Mouse (Mus musculus) bone marrow macrophage, adult 2 months (primary cell): Measurements from ENCODE around the gene Rere. TPM values are rescaled to one million over a fixed set of nuclear protein-coding genes. Genes with fewer than 3 reads are reported as not detected.

ENCODE experiments used
- H3K27ac ChIP-seq: 2 replicates; pipeline ENCODE4 v1.5.1; 2012; ENCODE audit warnings: low read depth, low read length; ENCODE audit not compliant: insufficient read depth
- H3K4me1 ChIP-seq: 2 replicates; pipeline ENCODE4 v1.6.1; 2012; ENCODE audit warnings: low read length; ENCODE audit not compliant: control insufficient read depth, insufficient read depth
- H3K4me3 ChIP-seq: 2 replicates; pipeline ENCODE4 v1.5.1; 2012; ENCODE audit warnings: mild to moderate bottlenecking, low read length, moderate library complexity; ENCODE audit not compliant: insufficient read depth
- CTCF ChIP-seq: IDR thresholded peaks from 2 replicates; pipeline ENCODE4 v1.5.1; 2012; ENCODE audit warnings: low read depth, mild to moderate bottlenecking, low read length, moderate library complexity
- POLR2A ChIP-seq: IDR thresholded peaks from 2 replicates; pipeline ENCODE4 v1.6.1; 2012; ENCODE audit warnings: mild to moderate bottlenecking, low read depth, low read length, borderline replicate concordance
- polyA plus RNA-seq: library from polyadenylated mRNA; stranded (reverse); fragments of >200 nt; gene quantifications from 2 replicates; pipeline ENCODE4 v1.2.4, GENCODE M21; 2012; ENCODE audit not compliant: missing spikeins, insufficient read depth, insufficient read length

Gene Rere
- polyA plus RNA-seq, 1 experiment: 90.2 TPM

DNA sequence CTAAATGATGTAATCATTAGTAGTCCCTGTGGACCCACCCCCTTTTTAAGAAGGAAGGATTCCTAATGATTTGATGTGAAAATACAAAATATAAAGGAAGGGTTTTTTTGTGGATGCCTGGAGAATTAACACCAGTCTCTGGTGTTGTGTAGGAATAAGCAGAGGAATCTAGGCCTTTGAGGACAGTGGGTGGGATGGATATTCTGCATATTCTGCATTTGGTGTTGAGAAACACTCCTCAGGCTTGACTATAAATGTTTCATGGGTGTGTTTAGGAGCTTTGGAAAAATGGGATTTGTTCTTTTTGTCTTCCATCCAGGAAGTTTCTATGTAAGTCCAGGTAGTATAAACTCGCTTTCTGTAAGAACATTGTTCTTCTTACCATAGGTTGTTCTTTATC, 55.8 kb downstream of the Rere start:
- TF ChIP-seq CTCF: no peak
- Histone ChIP-seq H3K27ac (no peak overlapping the region), H3K4me1 (peaks cover 22% of the 10 kb centered on the region), H3K4me3 (no peak overlapping the region)

DNA sequence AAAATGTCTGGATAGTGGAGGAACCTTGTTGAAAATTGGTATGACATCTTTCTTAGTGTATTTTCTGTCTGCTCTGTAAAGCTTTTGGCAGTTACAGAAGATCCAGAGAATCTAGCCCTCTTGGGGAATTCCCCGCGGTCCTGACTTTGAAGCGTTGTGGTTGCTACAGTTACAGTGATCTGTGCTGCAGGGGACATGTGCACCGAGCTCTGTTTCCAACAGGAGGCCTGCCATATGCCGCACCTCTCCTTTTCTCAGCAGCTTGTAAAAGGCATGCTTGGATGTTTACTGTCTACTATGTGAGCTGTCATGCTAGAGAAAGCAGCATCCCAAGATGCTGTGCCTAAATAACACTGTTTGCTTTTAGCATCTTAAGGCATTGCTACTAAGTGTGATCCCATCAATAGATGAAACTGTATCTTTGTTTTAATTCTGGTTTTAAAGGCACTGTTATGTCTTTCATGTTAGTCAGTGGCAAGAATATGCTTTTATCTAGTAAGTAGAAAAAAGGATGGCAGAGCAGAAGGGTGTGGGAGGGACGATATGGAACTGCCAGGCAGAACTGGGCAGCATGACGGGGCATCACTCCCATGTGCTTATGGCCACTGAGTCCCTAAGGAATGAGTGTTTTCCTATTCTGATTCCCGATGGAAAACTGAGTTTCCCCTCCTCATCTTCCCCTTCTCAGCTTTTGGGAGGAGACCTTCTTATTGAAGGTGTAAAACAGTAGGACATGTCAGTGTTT, 57.6 kb downstream of the Rere start:
- Histone ChIP-seq H3K4me3 (no peak overlapping the region), H3K27ac (no peak overlapping the region), H3K4me1 (peaks cover 27% of the 10 kb centered on the region)
- TF ChIP-seq CTCF (no peak), POLR2A (no peak)

DNA sequence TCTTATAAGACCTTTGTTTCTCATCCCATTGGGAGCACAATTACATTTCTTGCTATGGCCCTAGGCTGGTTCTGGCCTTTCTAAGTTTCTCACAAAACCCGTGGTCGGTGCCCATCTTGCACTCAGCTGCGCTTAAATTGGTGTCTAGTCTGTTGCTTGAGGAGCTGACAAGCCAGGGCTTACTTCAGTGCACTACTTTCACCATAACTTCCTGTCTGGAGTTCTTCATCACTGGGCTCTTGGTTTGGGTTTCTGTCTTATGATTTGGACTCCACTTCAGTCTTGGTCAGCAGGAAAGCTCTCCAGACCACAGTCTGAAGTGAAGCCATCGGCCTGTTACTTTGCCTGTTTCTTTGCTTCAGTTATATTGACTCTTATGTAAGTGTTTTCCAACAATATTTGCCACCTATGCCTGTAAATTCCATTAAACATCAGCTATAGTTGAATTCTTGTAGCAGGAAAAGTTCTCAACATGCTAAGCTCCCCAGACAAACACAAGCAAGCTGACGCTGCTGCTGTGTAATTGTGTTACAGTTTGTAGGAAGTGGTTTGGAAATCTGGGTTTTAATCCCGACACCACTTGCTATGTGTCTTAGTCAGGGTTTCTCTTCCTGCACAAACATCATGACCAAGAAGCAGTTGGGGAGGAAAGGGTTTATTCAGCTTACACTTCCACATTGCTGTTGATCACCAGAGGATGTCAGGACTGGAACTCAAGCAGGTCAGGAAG, 59.5 kb downstream of the Rere start:
- no peak for TF ChIP-seq CTCF
- H3K4me3 ChIP-seq: no peak overlapping the region
- H3K27ac ChIP-seq: peak overlapping the region; percentile 68
- H3K4me1 ChIP-seq: peaks cover 35% of the 10 kb centered on the region

DNA sequence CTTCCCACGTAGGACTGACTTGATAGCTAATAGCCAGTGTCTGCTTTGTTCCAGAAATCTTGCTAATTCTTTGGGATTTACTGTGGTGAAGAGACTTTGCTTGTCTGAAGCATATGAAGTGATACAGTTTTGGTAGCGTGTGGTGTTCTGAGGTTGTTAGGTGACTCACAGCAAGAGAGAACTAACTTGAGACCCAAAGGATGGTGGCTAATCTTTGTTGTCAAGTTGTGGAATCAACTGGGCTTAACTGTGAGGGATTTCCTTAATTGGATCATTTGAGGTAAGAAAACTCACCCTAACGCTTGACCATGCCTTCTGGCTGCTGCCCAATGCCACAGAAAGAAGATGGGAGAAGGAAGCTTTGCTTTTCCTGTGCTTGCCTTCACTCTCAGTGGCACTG, 63.1 kb downstream of the Rere start:
- H3K4me3 ChIP-seq: no peak overlapping the region
- no peak for TF ChIP-seq CTCF
- no peak for TF ChIP-seq POLR2A
- H3K27ac ChIP-seq: no peak overlapping the region

DNA sequence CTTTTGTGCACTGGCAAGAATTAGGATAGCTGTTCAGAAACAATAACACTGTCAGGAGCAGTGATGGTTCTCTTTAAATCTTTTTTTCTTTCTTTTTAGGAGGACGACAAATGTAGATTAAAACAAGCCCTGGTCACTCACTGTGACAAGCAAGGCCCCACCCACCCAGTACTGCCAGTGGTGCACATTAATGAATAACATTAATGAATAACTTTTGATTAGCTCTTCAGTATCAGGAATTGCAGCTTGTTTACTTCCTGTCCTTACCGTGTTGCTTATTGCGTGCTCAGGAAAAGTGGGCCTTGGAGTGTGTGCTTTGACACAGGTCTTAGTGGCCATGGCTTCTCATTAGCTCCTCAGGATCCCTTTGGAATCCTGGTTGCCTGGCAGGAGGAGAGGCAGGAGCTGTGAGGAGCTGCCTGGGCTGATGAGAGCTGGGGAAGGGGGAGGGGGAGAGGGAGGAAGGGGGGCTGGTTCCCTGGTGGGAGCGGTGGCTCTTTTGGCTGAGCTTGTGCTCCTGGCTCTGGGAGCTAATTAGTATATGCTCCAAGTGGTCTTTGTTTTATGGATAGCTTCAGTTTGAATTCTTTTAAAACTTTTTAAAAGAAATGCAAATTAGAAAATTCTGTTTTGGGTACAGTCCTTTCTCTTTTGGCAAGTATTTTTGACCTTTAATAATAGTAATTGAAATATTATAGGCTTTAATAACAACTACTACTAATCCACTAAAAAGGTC, 65.4 kb downstream of the Rere start:
- TF ChIP-seq POLR2A (no peak), CTCF (no peak)
- H3K4me1 ChIP-seq: peaks cover 35% of the 10 kb centered on the region
- no peak overlapping the region for H3K27ac ChIP-seq
- no peak overlapping the region for H3K4me3 ChIP-seq

More for the DNA sequence above, 63.1 kb downstream of the Rere start:
- H3K4me1 ChIP-seq: peaks cover 35% of the 10 kb centered on the region

DNA sequence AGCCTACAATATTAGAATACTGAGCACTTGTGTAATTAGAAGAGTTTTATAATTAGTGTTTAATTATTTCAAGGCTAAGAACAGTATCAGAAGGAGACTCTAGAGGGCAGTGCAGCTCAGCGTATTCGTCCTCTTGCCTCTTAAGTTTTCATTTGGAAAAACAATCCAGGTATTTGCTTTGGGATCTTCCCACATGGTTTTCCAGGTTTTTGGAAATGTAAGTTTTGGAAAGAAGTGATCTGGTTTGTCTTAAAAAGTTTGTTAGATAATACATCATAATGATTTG, 65.9 kb downstream of the Rere start:
- Histone ChIP-seq H3K27ac (no peak overlapping the region), H3K4me1 (peaks cover 37% of the 10 kb centered on the region), H3K4me3 (no peak overlapping the region)
- no peak for TF ChIP-seq CTCF
- no peak for TF ChIP-seq POLR2A

DNA sequence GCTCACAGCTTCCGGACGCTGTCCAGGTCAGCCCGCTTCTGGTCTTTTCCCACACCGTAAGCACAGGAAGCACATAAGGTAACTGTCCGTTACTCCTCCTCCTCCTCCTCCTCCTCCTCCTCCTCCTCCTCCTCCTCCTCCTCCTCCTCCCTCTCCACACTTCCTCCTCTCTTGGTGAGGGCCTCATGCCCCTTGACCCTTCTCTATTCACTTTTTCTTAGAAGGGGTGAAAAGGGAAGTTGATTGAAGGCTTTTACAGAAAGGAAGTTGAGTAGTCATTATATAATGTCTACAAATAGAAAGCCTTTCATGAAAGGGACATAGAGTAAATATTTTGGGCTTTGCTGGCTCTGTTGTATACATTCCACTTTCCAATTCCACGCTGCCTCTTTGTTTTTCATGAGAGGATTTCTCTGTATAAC, 68.2 kb downstream of the Rere start:
- TF ChIP-seq POLR2A (no peak), CTCF (no peak)
- peak overlapping the region; percentile 68 for H3K27ac ChIP-seq
- H3K4me3 ChIP-seq: no peak overlapping the region
- H3K4me1 ChIP-seq: peaks cover 36% of the 10 kb centered on the region

DNA sequence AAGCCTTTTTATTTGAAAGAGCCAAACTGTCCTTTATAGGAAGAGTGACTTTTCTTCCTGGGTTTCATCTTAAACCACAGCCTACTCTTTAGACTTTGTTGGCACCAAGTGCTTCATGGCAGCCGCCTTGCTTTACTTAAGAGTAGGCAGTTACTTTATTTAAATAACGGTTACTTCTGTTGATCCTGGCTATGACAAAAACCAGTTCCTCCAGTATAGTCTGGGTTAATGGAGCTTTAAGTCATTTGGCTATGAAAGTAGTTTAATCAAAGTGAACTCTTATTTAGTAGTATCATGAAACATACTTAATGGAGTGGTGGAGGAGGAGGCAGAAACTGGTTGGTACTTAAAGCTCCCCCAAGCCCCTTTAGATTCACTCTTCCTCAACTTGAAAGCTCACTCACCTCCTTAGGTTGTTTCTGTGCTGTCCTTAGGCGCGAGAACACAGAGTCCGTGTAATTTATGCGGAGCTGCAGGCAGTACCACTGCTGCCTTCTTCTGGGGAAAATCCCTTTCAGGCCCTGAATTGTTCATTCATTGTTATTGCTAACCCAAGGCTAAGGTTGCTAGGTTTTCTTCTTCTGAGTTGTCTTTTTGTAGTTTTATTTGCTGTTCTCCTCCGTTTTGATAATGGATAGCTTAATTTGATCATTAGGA, 70.1 kb downstream of the Rere start:
- H3K27ac ChIP-seq: no peak overlapping the region
- peaks cover 38% of the 10 kb centered on the region for H3K4me1 ChIP-seq
- H3K4me3 ChIP-seq: no peak overlapping the region
- TF ChIP-seq CTCF (no peak), POLR2A (no peak)

DNA sequence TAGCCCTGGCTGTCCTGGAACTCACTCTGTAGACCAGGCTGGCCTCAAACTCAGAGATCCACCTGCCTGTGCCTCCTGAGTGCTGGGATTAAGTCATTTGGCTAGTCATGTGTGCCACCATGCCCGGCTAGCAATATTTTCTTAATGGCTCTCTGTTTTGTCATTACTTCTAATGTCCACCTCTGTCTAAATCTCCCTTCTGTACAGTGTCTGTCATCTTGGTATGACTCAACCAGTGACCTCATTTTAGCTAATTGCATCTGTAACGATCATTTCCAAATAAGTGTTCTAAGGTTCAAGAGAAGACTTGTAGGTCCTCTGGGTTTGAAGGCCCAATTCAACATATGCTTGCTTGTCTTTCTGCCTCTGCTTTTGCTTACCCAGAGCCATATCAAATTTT, 71.3 kb downstream of the Rere start:
- Histone ChIP-seq H3K4me1 (peaks cover 38% of the 10 kb centered on the region), H3K4me3 (no peak overlapping the region), H3K27ac (no peak overlapping the region)
- TF ChIP-seq POLR2A (no peak), CTCF (no peak)
